Mouse (Mus musculus): ENCODE data around the gene Zfand6.

The Zfand6 gene

GRCm38 (mm10) chr7:84620956-84621355, 68.8 kb downstream of the Zfand6 start:
- no peaks in the 10 kb centered on the region for H3K27me3 ChIP-seq (ENCODE audit: control insufficient read depth, insufficient read depth, low read length, poor library complexity, severe bottlenecking)
- peaks cover 8% of the 10 kb centered on the region for H3K36me3 ChIP-seq (ENCODE audit: control insufficient read depth, insufficient read depth, low read length, poor library complexity, severe bottlenecking)
- no peak for DNase-seq (ENCODE audit: low read depth, low spot score)

- no peak for DNase-seq (ENCODE audit: low read depth, low spot score)
- Histone ChIP-seq H3K36me3 (ENCODE audit: control insufficient read depth, insufficient read depth, low read length, poor library complexity, severe bottlenecking) (peaks cover 5% of the 10 kb centered on the region; the same call in 1 of the 2 replicates), H3K27me3 (ENCODE audit: control insufficient read depth, insufficient read depth, low read length, poor library complexity, severe bottlenecking) (no peaks in the 10 kb centered on the region)
These were observed 70.8 kb downstream of the Zfand6 start for GRCm38 (mm10) chr7:84618951-84619350.

GRCm38 (mm10) chr7:84612445-84612844, 77.3 kb downstream of the Zfand6 start:
- peaks cover 2% of the 10 kb centered on the region; the same call in 1 of the 2 replicates for H3K36me3 ChIP-seq (ENCODE audit: control insufficient read depth, insufficient read depth, low read length, poor library complexity, severe bottlenecking)
- no peak for DNase-seq (ENCODE audit: low read depth, low spot score)
- no peaks in the 10 kb centered on the region for H3K27me3 ChIP-seq (ENCODE audit: control insufficient read depth, insufficient read depth, low read length, poor library complexity, severe bottlenecking)

DNA sequence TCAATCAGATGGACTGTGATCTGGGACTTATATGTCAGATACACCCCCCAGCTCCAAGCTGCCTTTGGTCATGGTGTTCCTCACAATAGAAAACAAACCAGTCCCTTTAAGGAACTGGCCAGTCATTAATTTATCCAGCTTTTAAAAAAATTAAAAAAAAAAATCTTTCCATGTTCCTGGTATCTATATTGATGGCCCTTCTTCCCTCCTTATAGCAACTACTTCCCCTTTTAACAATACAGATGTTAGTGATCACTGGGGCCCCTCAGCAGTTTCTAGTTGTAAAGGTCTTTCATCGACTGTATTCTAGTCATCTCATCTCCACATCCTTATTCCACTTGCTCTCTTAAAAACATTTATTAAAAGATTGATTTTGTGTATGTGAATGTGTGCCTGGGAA, 78.2 kb downstream of the Zfand6 start:
- DNase-seq (ENCODE audit: low read depth, low spot score) = no peak
- peaks cover 2% of the 10 kb centered on the region; the same call in 1 of the 2 replicates for H3K36me3 ChIP-seq (ENCODE audit: control insufficient read depth, insufficient read depth, low read length, poor library complexity, severe bottlenecking)
- no peaks in the 10 kb centered on the region for H3K27me3 ChIP-seq (ENCODE audit: control insufficient read depth, insufficient read depth, low read length, poor library complexity, severe bottlenecking)

DNA sequence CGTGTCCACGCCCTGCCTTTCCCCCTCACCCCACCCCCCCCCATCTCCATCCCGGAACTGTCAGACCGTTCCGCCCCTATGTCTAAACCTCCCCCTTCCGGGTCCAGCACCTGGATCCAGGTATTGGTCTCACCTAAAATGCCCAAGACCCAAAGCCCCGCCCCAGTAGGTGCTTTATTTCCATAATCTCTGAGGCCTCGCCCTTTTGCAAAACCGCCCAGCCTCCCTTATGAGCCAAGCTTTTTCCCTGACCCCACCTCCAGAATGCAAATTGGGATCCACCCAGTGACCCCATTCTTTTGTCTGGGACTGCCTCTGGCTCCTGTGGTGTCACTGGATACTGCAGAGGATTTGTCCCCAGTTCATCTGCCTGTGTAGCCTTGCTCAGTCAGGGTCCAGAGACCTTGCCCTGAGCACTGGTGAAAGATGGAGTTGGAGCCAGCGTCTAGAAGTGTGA, 83.4 kb downstream of the Zfand6 start, which contains the start of gene Fah:
Gene Fah (minus strand): TSS at position 430 of the 457 bp plus-strand sequence.
- DNase-seq (ENCODE audit: low read depth, low spot score) = peak; percentile 30
- H3K27me3 ChIP-seq (ENCODE audit: control insufficient read depth, insufficient read depth, low read length, poor library complexity, severe bottlenecking) = no peaks in the 10 kb centered on the region
- no peaks in the 10 kb centered on the region for H3K36me3 ChIP-seq (ENCODE audit: control insufficient read depth, insufficient read depth, low read length, poor library complexity, severe bottlenecking)

- H3K27me3 ChIP-seq (ENCODE audit: control insufficient read depth, insufficient read depth, low read length, poor library complexity, severe bottlenecking) = no peaks in the 10 kb centered on the region
- peak; percentile 45 for DNase-seq (ENCODE audit: low read depth, low spot score)
- H3K36me3 ChIP-seq (ENCODE audit: control insufficient read depth, insufficient read depth, low read length, poor library complexity, severe bottlenecking) = no peaks in the 10 kb centered on the region
These were observed 84.0 kb downstream of the Zfand6 start for GRCm38 (mm10) chr7:84605704-84606292.

DNA sequence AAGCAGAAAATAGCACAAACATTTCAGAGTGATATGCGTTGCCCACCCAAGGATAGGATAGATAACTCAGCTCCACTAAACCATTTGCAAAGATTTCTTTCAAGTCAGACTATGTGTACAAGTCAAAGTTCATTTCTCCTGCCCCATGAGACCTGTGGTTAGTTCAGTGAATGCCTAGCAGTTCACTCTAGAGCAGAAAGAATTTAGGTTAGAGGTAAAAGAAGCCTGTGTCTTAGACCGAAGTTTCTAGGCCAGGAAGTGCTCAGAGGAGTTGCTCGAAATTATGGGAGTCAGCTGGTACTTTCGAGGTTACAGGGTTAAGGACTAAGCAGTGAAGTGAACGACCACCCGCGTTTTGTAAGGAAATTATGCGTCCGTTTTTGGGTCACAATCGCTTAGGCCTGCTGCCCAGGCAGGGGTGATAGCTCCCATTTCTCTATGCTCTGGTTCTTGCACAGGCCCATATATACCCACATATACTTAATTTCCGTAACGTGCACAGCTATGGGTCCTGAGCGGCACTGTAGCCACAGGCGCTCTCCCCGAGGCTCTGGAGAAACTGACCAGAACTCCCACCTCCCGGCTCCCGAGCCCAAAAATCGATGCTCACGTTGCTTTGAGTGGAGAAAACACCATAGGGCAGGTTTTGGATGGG, 84.6 kb downstream of the Zfand6 start:
- Histone ChIP-seq H3K27me3 (ENCODE audit: control insufficient read depth, insufficient read depth, low read length, poor library complexity, severe bottlenecking) (no peaks in the 10 kb centered on the region), H3K36me3 (ENCODE audit: control insufficient read depth, insufficient read depth, low read length, poor library complexity, severe bottlenecking) (no peaks in the 10 kb centered on the region)
- DNase-seq (ENCODE audit: low read depth, low spot score) = no peak

- DNase-seq (ENCODE audit: low read depth, low spot score) = no peak
- Histone ChIP-seq H3K27me3 (ENCODE audit: control insufficient read depth, insufficient read depth, low read length, poor library complexity, severe bottlenecking) (no peaks in the 10 kb centered on the region), H3K36me3 (ENCODE audit: control insufficient read depth, insufficient read depth, low read length, poor library complexity, severe bottlenecking) (no peaks in the 10 kb centered on the region)
These were observed 85.3 kb downstream of the Zfand6 start for GRCm38 (mm10) chr7:84604501-84604900.

DNA sequence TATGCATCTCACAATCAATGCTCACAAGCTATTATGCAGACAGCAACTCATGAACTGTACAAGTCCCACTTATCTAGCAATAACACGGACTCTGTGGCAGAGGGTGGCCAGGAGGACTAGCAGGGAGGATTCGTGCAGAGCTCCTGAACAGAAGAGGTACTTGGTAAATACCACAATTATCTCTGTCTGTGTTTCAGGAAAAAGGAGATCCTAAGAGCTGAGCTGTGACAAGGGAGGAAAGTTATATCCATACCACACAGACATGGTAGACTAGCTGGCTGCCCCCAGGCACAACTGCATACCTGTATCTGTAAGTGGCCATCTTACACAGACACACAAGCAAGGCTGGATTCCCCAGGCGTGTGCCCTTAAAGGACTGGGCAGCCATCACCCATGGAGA, 88.4 kb downstream of the Zfand6 start:
- H3K36me3 ChIP-seq (ENCODE audit: control insufficient read depth, insufficient read depth, low read length, poor library complexity, severe bottlenecking) = no peaks in the 10 kb centered on the region
- no peaks in the 10 kb centered on the region for H3K27me3 ChIP-seq (ENCODE audit: control insufficient read depth, insufficient read depth, low read length, poor library complexity, severe bottlenecking)
- no peak for DNase-seq (ENCODE audit: low read depth, low spot score)

- Histone ChIP-seq H3K27me3 (ENCODE audit: control insufficient read depth, insufficient read depth, low read length, poor library complexity, severe bottlenecking) (no peaks in the 10 kb centered on the region), H3K36me3 (ENCODE audit: control insufficient read depth, insufficient read depth, low read length, poor library complexity, severe bottlenecking) (no peaks in the 10 kb centered on the region)
- DNase-seq (ENCODE audit: low read depth, low spot score) = no peak
These were observed 89.1 kb downstream of the Zfand6 start for GRCm38 (mm10) chr7:84600631-84601030.

DNA sequence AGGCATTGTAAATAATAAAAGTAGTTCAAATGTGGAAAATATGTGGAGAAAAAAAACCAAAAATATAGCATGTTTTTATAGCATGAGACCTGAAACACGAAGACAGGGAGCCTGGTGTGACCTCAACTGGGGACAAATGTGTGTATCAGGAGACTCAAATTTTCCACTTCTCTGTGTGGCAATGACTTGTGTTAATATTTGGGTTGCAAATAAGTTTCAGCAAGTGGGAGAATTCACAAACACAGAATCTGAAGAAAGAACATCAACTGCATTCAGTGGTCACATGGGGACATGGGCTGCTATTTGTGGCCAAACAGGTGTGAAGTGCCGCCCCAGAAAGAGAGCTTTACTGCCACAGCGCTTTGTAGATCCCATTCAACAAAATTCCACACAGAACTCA, 93.1 kb downstream of the Zfand6 start:
- Histone ChIP-seq H3K36me3 (ENCODE audit: control insufficient read depth, insufficient read depth, low read length, poor library complexity, severe bottlenecking) (no peaks in the 10 kb centered on the region), H3K27me3 (ENCODE audit: control insufficient read depth, insufficient read depth, low read length, poor library complexity, severe bottlenecking) (no peaks in the 10 kb centered on the region)
- DNase-seq (ENCODE audit: low read depth, low spot score) = peak; percentile 20

DNA sequence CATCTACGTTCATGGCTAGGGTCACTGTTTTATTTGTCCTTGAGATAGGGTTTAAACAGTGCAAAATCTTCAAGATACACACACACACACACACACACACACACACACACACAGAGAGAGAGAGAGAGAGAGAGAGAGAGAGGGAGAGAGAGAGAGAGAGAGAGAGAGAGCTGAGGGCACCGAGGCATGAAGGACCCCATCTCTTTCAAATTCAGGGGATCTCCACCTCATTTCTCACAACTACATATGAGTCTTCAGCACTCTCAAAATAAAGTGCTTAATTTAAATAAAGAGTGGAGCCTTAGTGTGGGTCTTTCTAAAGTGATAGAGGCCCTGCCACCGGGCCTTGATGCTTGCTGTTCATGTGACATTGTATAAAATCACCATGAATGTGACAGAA, 93.8 kb downstream of the Zfand6 start:
- H3K36me3 ChIP-seq (ENCODE audit: control insufficient read depth, insufficient read depth, low read length, poor library complexity, severe bottlenecking) = no peaks in the 10 kb centered on the region
- no peak for DNase-seq (ENCODE audit: low read depth, low spot score)
- H3K27me3 ChIP-seq (ENCODE audit: control insufficient read depth, insufficient read depth, low read length, poor library complexity, severe bottlenecking) = no peaks in the 10 kb centered on the region

GRCm38 (mm10) chr7:84594917-84595303, 94.8 kb downstream of the Zfand6 start:
- no peak for DNase-seq (ENCODE audit: low read depth, low spot score)
- Histone ChIP-seq H3K27me3 (ENCODE audit: control insufficient read depth, insufficient read depth, low read length, poor library complexity, severe bottlenecking) (no peaks in the 10 kb centered on the region), H3K36me3 (ENCODE audit: control insufficient read depth, insufficient read depth, low read length, poor library complexity, severe bottlenecking) (no peaks in the 10 kb centered on the region)

GRCm38 (mm10) chr7:84594087-84594916, 95.5 kb downstream of the Zfand6 start:
- H3K36me3 ChIP-seq (ENCODE audit: control insufficient read depth, insufficient read depth, low read length, poor library complexity, severe bottlenecking) = no peaks in the 10 kb centered on the region
- H3K27me3 ChIP-seq (ENCODE audit: control insufficient read depth, insufficient read depth, low read length, poor library complexity, severe bottlenecking) = no peaks in the 10 kb centered on the region
- DNase-seq (ENCODE audit: low read depth, low spot score) = peak; percentile 83

DNA sequence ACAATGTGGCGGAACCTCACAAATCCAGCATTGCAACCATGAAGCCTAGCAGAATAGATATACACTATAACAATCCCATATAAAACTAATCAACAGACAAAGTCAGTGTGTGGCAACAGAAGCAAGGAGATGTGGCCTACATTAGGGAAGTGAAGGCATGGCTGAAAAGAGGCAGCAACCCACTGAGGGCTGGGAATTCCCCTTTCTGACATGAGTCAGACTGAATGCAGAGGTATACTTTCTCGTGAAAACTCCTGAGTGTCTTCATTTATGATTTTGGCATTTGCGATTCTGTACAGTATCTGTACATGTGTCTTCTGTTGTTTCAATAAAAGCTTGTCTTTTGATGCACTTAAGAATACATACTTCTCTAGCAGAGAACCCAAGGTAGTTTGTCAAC, 98.4 kb downstream of the Zfand6 start:
- peak; percentile 44 for DNase-seq (ENCODE audit: low read depth, low spot score)
- Histone ChIP-seq H3K36me3 (ENCODE audit: control insufficient read depth, insufficient read depth, low read length, poor library complexity, severe bottlenecking) (no peaks in the 10 kb centered on the region), H3K27me3 (ENCODE audit: control insufficient read depth, insufficient read depth, low read length, poor library complexity, severe bottlenecking) (no peaks in the 10 kb centered on the region)

Measured in splenic B cell, adult 2 months (primary cell).